Mouse (Mus musculus): ENCODE results near the gene Ebf3. TPM values are rescaled to one million over a fixed set of nuclear protein-coding genes. Genes with fewer than 3 reads are reported as not detected.

The Ebf3 gene
- polyA plus RNA-seq, 1 experiment = 35.3 TPM

DNA sequence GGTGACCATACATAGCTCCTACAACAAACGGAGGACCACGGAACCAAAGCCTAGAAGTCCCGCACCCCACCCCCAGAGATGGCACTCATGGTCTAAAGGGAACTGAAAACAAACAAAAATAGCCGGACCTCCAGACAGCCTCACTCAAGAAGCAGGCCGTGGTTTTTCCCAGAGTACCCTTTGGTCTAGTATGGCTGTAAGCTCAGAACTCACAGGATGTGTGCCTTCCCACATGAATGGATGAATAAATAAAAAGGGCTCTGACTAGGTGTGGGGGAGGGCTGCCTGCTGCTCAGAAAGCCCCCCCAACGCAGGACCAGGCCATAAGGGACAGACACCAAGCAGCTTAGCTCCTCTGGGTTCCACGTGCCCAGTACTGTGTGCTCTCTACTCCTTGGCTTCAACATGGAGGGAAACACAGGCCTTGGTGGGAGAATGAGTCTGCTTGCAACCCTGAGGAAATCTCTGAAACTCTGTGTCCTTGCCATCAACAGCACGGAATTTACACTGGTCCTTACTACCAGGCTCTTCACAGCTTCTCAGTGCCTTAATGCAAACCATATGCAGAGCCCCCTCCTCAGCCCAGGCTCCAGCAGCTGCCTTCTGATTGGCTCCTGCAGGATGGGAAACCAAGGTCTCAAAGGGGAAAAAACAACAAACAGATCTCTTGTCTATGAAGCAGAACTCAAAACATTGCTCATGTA lies 45.6 kb downstream of the Ebf3 start:
- H3K4me1 ChIP-seq (ENCODE audit: control insufficient read depth, insufficient read depth, insufficient read length, low read length) = peaks cover 29% of the 10 kb centered on the region
- H3K4me3 ChIP-seq (ENCODE audit: insufficient read depth, low read depth, low read length) = no peak overlapping the region
- H3K27ac ChIP-seq (replicated peaks; ENCODE audit: low read depth, low read length) = no peak overlapping the region

- peaks cover 29% of the 10 kb centered on the region for H3K4me1 ChIP-seq (ENCODE audit: control insufficient read depth, insufficient read depth, insufficient read length, low read length)
- H3K4me3 ChIP-seq (ENCODE audit: insufficient read depth, low read depth, low read length) = no peak overlapping the region
- H3K27ac ChIP-seq (replicated peaks; ENCODE audit: low read depth, low read length) = no peak overlapping the region
Observed at GRCm38 (mm10) chr7:137267441-137267840, 46.8 kb downstream of the Ebf3 start.

DNA sequence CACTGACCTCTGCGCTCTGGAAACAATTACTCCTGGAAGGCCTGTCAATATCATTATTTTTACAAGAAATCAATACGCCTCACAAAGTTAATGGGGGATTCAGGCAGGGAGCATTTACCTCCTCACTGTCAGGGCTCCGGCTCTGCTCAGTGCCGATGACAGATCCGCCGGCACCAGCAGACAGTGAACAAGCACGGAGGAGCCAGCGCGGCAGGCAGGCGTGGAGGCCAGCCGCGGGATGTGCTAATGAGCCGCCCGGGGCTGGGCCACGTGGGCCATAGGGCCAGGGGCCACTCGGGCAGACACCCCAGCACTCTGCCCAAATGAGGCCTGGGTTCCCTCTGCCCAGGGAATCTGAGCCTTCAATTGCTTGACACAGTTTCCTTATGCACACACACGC lies 47.7 kb downstream of the Ebf3 start:
- Histone ChIP-seq H3K27ac (replicated peaks; ENCODE audit: low read depth, low read length) (no peak overlapping the region), H3K4me3 (ENCODE audit: insufficient read depth, low read depth, low read length) (no peak overlapping the region)

GRCm38 (mm10) chr7:137262330-137262729 lies 51.9 kb downstream of the Ebf3 start:
- no peak overlapping the region for H3K27ac ChIP-seq (replicated peaks; ENCODE audit: low read depth, low read length)
- H3K4me1 ChIP-seq (ENCODE audit: control insufficient read depth, insufficient read depth, insufficient read length, low read length) = peaks cover 18% of the 10 kb centered on the region
- H3K4me3 ChIP-seq (ENCODE audit: insufficient read depth, low read depth, low read length) = no peak overlapping the region

More for the DNA sequence above, 47.7 kb downstream of the Ebf3 start:
- H3K4me1 ChIP-seq (ENCODE audit: control insufficient read depth, insufficient read depth, insufficient read length, low read length) = peaks cover 33% of the 10 kb centered on the region

GRCm38 (mm10) chr7:137246213-137246872 lies 67.9 kb downstream of the Ebf3 start:
- Histone ChIP-seq H3K4me1 (ENCODE audit: control insufficient read depth, insufficient read depth, insufficient read length, low read length) (no peaks in the 10 kb centered on the region; the same call in none of the 2 replicates), H3K4me3 (ENCODE audit: insufficient read depth, low read depth, low read length) (no peak overlapping the region), H3K27ac (replicated peaks; ENCODE audit: low read depth, low read length) (no peak overlapping the region)

- no peak overlapping the region for H3K4me3 ChIP-seq (ENCODE audit: insufficient read depth, low read depth, low read length)
- H3K27ac ChIP-seq (replicated peaks; ENCODE audit: low read depth, low read length) = no peak overlapping the region
- H3K4me1 ChIP-seq (ENCODE audit: control insufficient read depth, insufficient read depth, insufficient read length, low read length) = peaks cover 3% of the 10 kb centered on the region
Observed at GRCm38 (mm10) chr7:137244839-137245238, 69.4 kb downstream of the Ebf3 start.

DNA sequence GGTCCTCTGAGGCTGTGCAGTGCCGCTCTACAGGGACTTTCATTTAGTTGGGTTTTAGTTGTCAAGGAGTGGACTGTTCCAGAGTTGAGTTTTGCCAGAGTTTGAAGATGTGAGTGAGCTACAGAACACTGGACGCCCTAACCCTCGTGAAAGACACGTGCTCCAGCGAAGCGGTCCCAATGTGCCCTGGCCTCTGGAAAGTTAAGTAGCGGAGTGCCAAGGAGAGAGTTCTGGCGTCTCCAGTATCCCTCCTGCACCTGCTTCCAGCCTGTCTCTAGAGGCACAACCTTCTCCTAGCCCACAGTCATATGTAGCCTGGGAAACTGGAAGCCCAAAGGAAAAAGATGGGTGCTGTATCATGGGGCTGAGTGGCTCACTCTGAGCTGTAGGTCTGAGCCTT lies 73.8 kb downstream of the Ebf3 start:
- no peak overlapping the region for H3K4me3 ChIP-seq (ENCODE audit: insufficient read depth, low read depth, low read length)
- peak overlapping the region; percentile 49 for H3K27ac ChIP-seq (replicated peaks; ENCODE audit: low read depth, low read length)
- H3K4me1 ChIP-seq (ENCODE audit: control insufficient read depth, insufficient read depth, insufficient read length, low read length) = peaks cover 3% of the 10 kb centered on the region

GRCm38 (mm10) chr7:137239542-137240133 lies 74.6 kb downstream of the Ebf3 start:
- Histone ChIP-seq H3K27ac (replicated peaks; ENCODE audit: low read depth, low read length) (peak overlapping the region; percentile 49; the same call in 1 of the 2 replicates), H3K4me1 (ENCODE audit: control insufficient read depth, insufficient read depth, insufficient read length, low read length) (peaks cover 3% of the 10 kb centered on the region; the same call in 1 of the 2 replicates), H3K4me3 (ENCODE audit: insufficient read depth, low read depth, low read length) (no peak overlapping the region)

- Histone ChIP-seq H3K4me1 (ENCODE audit: control insufficient read depth, insufficient read depth, insufficient read length, low read length) (peaks cover 3% of the 10 kb centered on the region; the same call in 1 of the 2 replicates), H3K4me3 (ENCODE audit: insufficient read depth, low read depth, low read length) (no peak overlapping the region), H3K27ac (replicated peaks; ENCODE audit: low read depth, low read length) (no peak overlapping the region)
Observed at GRCm38 (mm10) chr7:137237419-137237818, 76.8 kb downstream of the Ebf3 start.

DNA sequence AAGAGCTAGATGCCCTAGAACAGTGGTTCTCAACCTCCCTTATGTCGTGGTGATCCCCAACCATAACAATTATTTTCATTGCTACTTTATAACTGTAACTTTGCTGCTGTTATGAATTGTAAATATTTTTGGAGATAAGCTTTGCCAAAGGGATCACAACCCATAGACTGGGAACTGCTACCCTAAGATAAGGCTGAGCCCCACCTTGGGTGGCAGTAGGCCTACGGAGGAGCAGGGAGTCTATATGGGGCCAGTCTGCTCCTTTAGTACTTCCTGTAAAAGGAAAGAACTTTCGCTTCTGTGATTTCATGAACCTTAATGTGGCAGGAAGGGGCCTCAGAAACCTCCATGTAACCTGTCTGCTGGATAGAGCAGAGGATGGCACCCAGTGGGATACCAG lies 90.4 kb downstream of the Ebf3 start:
- Histone ChIP-seq H3K27ac (replicated peaks; ENCODE audit: low read depth, low read length) (peak overlapping the region; percentile 73), H3K4me3 (ENCODE audit: insufficient read depth, low read depth, low read length) (no peak overlapping the region), H3K4me1 (ENCODE audit: control insufficient read depth, insufficient read depth, insufficient read length, low read length) (peaks cover 28% of the 10 kb centered on the region)

DNA sequence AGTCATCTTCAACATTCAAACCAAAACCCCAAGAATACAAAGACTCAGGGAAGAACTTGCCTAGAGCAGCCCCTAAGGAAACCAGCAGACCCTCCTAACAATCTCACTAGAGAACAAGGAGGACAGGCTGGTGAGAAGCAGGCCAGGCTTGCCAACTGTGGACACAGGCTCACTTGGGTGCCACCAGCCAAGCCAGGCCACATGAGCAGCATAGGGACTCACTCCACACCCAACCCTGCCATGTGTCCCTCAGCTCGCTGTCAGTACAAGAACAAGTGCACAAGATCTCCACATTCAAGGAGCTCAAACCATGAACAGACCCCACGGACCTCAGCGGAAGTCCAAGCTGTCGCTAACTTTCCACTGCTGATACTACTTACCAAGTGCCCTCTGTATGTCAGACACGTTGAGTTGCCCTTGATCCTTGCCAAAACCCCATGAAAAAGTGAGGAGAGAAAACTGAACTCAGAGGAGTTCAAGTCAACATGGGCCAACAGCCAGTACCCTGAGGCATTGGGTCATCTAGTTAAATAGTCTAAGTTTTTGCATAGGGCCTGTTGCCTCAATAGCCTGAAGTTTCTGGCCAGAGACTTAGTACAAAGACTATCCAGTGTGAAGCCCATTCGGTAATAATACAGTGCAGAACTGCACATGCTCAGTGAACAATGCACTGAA lies 91.3 kb downstream of the Ebf3 start:
- Histone ChIP-seq H3K27ac (replicated peaks; ENCODE audit: low read depth, low read length) (peak overlapping the region; percentile 90), H3K4me3 (ENCODE audit: insufficient read depth, low read depth, low read length) (no peak overlapping the region), H3K4me1 (ENCODE audit: control insufficient read depth, insufficient read depth, insufficient read length, low read length) (peaks cover 24% of the 10 kb centered on the region)

DNA sequence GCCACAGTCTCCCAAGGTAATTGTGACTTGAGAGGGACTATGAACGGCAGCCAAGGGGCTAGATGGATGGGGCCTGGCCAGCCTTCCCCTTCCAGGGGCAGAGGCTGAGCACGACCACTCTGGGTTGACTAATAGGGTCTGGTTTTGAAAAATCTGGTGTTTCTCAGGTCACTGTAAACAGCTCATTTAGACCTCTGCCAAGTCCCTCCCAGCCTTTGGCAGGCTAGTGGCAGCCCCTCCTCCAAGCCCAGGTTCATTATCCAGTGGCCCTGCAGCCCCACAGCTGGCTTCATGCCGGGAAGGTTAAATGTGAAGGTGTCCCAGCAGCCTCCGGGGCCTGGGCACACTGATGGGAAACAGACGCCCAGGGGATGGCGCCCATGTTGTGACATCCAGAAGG lies 92.6 kb downstream of the Ebf3 start:
- Histone ChIP-seq H3K4me1 (ENCODE audit: control insufficient read depth, insufficient read depth, insufficient read length, low read length) (peaks cover 23% of the 10 kb centered on the region), H3K27ac (replicated peaks; ENCODE audit: low read depth, low read length) (peak overlapping the region; percentile 79), H3K4me3 (ENCODE audit: insufficient read depth, low read depth, low read length) (no peak overlapping the region)

DNA sequence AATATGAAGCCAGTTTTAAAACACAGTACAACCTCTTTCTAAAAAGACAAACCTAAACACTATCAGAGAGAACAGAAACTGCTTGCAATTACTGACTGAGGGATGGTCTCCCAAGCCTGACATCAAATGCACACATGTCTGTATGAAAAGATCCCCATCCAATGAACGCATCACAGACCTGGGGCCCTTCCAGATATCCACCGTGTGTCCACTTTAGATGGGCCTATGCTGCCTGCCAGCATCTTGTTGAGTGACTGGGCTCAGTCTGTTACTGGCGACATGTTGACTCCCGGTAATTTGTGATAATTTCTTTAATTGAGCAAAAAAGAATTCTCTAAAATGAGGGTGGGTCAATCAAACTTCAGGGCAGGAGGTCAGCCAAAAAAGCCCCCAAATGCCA lies 93.8 kb downstream of the Ebf3 start:
- Histone ChIP-seq H3K4me1 (ENCODE audit: control insufficient read depth, insufficient read depth, insufficient read length, low read length) (peaks cover 29% of the 10 kb centered on the region), H3K4me3 (ENCODE audit: insufficient read depth, low read depth, low read length) (no peak overlapping the region), H3K27ac (replicated peaks; ENCODE audit: low read depth, low read length) (no peak overlapping the region)

DNA sequence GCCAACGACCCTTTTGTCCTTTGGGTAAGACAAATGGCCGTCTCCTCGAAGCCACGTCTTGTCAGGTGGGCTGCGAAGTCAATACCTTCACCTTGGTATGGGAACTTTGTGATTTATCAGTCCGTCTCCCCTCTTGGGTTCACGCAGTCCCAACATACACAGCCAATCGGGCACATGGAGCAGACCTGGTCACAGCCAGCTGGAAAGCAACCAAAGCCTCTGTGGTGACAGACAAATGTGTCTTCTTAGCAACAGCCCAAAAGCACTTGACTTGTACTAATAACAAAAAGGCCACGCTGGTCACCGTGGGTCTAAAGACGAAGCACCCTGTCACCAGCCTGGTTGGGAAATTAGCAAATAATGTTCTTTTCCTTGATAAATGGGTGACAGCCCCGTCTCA lies 95.5 kb downstream of the Ebf3 start:
- Histone ChIP-seq H3K27ac (replicated peaks; ENCODE audit: low read depth, low read length) (peak overlapping the region; percentile 58), H3K4me3 (ENCODE audit: insufficient read depth, low read depth, low read length) (no peak overlapping the region), H3K4me1 (ENCODE audit: control insufficient read depth, insufficient read depth, insufficient read length, low read length) (peaks cover 24% of the 10 kb centered on the region)

DNA sequence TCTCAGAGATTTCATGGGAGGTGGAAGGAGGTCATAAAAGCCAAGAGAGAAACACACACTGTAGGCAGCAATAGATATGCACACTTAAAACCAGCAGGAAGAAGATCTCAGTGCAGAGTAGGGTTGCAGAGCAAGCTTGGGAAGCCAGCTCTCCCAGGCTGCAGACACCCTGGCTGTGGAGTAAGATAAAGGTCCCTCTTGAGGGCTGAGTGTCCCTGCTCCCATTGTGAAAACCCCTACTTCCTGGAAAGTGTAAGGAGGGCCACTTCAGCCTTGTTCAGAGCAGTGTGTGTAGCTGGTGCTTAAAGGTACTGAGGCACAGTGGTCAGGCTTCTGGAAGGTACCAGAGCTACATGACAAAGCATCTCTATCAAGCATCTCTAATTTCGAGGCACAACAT lies 100.8 kb downstream of the Ebf3 start:
- Histone ChIP-seq H3K4me1 (ENCODE audit: control insufficient read depth, insufficient read depth, insufficient read length, low read length) (peaks cover 7% of the 10 kb centered on the region), H3K27ac (replicated peaks; ENCODE audit: low read depth, low read length) (no peak overlapping the region), H3K4me3 (ENCODE audit: insufficient read depth, low read depth, low read length) (no peak overlapping the region)

All from brown adipose tissue, adult 24 weeks (tissue).